Comparison of ENCODE assay signal across 8 mouse cellular contexts in genomic region chr1:132390691-132391579, GRCm38 (mm10). TPM values are rescaled to one million over a fixed set of nuclear protein-coding genes. Genes with fewer than 3 reads are reported as not detected.
A peak's percentile ranks its signal among the peaks of the same experiment; 100 is the strongest.
DNase-seq lines count a peak whose midpoint lies in the region; ATAC-seq and TF ChIP-seq lines count a peak whose summit lies in the region.

TSS of gene Tmcc2 (minus strand) at chr1:132391281.

- H3K4me2 ChIP-seq in midbrain, embryonic 14.5 days (ENCODE audit: low read length): peak within 1 kb of the TSS; percentile 88

- peak; percentile 40; the same call in 1 of the 2 replicates for TF ChIP-seq POLR2A in bone marrow, adult 2 months (IDR thresholded peaks at IDR 0.05; ENCODE audit: borderline replicate concordance, control insufficient read depth, low read depth, low read length)

- H3K27me3 ChIP-seq in forebrain, embryonic 10.5 days (ENCODE audit: poor library complexity, severe bottlenecking): peaks cover 5% of the 10 kb centered on the region
- H3K27me3 ChIP-seq in midbrain, embryonic 14.5 days (ENCODE audit: control insufficient read depth, insufficient read depth, low read length): no peaks in the 10 kb centered on the region

- under 1% methylated on average over 50 of the region's 50 CpGs for WGBS in bone marrow, adult 2 months
- 1% methylated on average over 50 of the region's 50 CpGs for WGBS in forebrain, embryonic 10.5 days
- under 1% methylated on average over 47 of the region's 50 CpGs for WGBS in midbrain, embryonic 14.5 days

- TF ChIP-seq CTCF in bone marrow, adult 2 months (IDR thresholded peaks at IDR 0.05; ENCODE audit: control insufficient read depth, insufficient read depth, low read length): no peak

- peak; percentile 48 for ATAC-seq in midbrain, embryonic 14.5 days (ENCODE audit: low FRiP score, low TSS enrichment)

- no peaks in the 10 kb centered on the region; the same call in 1 of the 2 replicates for H3K36me3 ChIP-seq in forebrain, embryonic 10.5 days (replicated peaks)
- H3K36me3 ChIP-seq in midbrain, embryonic 14.5 days (ENCODE audit: control insufficient read depth, insufficient read depth, low read length): no peaks in the 10 kb centered on the region

- peak within 1 kb of the TSS; percentile 86 for H3K27ac ChIP-seq in bone marrow, adult 2 months (ENCODE audit: control insufficient read depth, insufficient read depth, low read depth, low read length, poor library complexity)
- peak within 1 kb of the TSS; percentile 97 for H3K27ac ChIP-seq in forebrain, embryonic 10.5 days
- peak within 1 kb of the TSS; percentile 89 for H3K27ac ChIP-seq in midbrain, embryonic 14.5 days (replicated peaks; ENCODE audit: low read depth, low read length)

- no peaks in the 10 kb centered on the region for H3K9me3 ChIP-seq in forebrain, embryonic 10.5 days
- H3K9me3 ChIP-seq in midbrain, embryonic 14.5 days (ENCODE audit: control insufficient read depth, low read length): no peaks in the 10 kb centered on the region

- no peaks in the 10 kb centered on the region for H3K4me1 ChIP-seq in bone marrow, adult 2 months (ENCODE audit: control insufficient read depth, insufficient read depth, low read length)
- peaks cover 59% of the 10 kb centered on the region for H3K4me1 ChIP-seq in forebrain, embryonic 10.5 days
- peaks cover 38% of the 10 kb centered on the region for H3K4me1 ChIP-seq in midbrain, embryonic 14.5 days (ENCODE audit: control insufficient read depth, insufficient read depth, low read length)

- H3K9ac ChIP-seq in midbrain, embryonic 14.5 days (replicated peaks; ENCODE audit: low read length): peak within 1 kb of the TSS; percentile 87

- peak; percentile 38 for DNase-seq in ovary, postnatal 36 days (ENCODE audit: low spot score)
- no peak for DNase-seq in ovary, postnatal 14 days (ENCODE audit: low spot score)
- DNase-seq in forebrain, embryonic 10.5 days (ENCODE audit: extremely low spot score, low spot score): peak; percentile 56
- DNase-seq in heart, postnatal 25 days (ENCODE audit: low spot score): no peak
- DNase-seq in left cerebral cortex, postnatal 25 days (ENCODE audit: low spot score in 2 of 2): no peak
- peak; percentile 68 for DNase-seq in midbrain, embryonic 14.5 days
- no peak for DNase-seq in urinary bladder, postnatal 10 days (ENCODE audit: low spot score)

- H3K4me3 ChIP-seq in bone marrow, adult 2 months (replicated peaks; ENCODE audit: control insufficient read depth, low read depth, low read length): peak within 1 kb of the TSS; percentile 74
- H3K4me3 ChIP-seq in forebrain, embryonic 10.5 days: peak within 1 kb of the TSS; percentile 77
- peak within 1 kb of the TSS; percentile 57 for H3K4me3 ChIP-seq in midbrain, embryonic 14.5 days (replicated peaks; ENCODE audit: low read depth, low read length)

- intact Hi-C loops in heart, postnatal 25 days (cut with DNase I): loop anchor here (2.0 kb wide), 2 partner anchors 24 to 26 kb away; partner anchors contain the start of gene Dstyk
- intact Hi-C loops in left cerebral cortex, postnatal 25 days (cut with DNase I): loop anchor here (1.0 kb wide), 2 partner anchors 24 to 27 kb away; no protein-coding TSS in a partner anchor

RNA-seq across cellular contexts. Expression of gene Tmcc2, which starts in this region (rescaled TPM):
- 246 and 316 TPM in 2 replicates for polyA plus RNA-seq in bone marrow, adult 2 months (2011; ENCODE audit: insufficient read depth, insufficient read length, low replicate concordance, missing spikeins)
- polyA plus RNA-seq in forebrain, embryonic 10.5 days (2016; fragmentation: Nextera tagmentation; extraction: Ambion mirVana): 7.9 and 8.8 TPM in 2 replicates
- total RNA-seq in heart, postnatal 25 days (2021): 10 to 100 TPM; 17.0 to 18.5 TPM
- 100 to 1,000 TPM; 158 to 162 TPM for total RNA-seq in left cerebral cortex, postnatal 25 days (2021)
- polyA plus RNA-seq in midbrain, embryonic 14.5 days (2014; fragmentation: Nextera tagmentation; extraction: Ambion mirVana): 28.4 and 29.1 TPM in 2 replicates

Comparison
In these comparisons a context has a peak if more than half of its experiments do, and no peak if none do; other contexts are left out.
1. RNA of gene Tmcc2 (total RNA-seq): 158 to 162 TPM in left cerebral cortex, postnatal 25 days; 17.0 to 18.5 TPM in heart, postnatal 25 days; every median in the first group is over 4 times any median in the second.
2. DNase-seq: peak in ovary, postnatal 36 days (single experiment), forebrain, embryonic 10.5 days (single experiment) and midbrain, embryonic 14.5 days (single experiment); none in ovary, postnatal 14 days (single experiment), heart, postnatal 25 days (single experiment), left cerebral cortex, postnatal 25 days (0 of 2) and urinary bladder, postnatal 10 days (single experiment).
3. Peak in every context shown above with its lines, with median percentiles within 50 percentile points of each other: H3K27ac ChIP-seq and H3K4me3 ChIP-seq.